Comparison of ENCODE assay signal across 22 mouse cellular contexts in the genomic region with DNA sequence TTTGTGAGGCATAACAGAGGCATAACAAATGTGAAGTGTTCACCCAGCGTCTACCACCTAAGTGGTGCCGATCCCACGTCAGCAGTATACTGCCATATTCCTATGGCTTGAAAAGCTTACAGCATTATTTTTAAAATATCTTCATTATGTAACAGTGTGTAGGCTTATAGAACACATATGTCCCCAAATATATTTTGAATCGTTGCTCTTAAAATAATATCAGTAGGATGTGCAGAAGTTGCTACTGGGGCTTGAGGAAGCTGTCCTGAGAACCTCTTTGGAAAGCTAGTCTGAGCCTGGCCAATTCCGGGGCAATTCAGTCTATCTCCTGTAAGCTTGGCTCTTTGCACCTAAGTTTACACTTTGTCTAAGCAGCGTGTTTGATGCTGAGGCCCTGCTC. TPM values are rescaled to one million over a fixed set of nuclear protein-coding genes. Genes with fewer than 3 reads are reported as not detected.
DNase-seq lines count a peak whose midpoint lies in the region; ATAC-seq lines count a peak whose summit lies in the region.
"Had no signal": no experiment of that assay in that cellular context is flagged by ENCODE, and none has a peak within 500 bp of the region (broad histone marks: within the 10 kb centered on the region; RNA-seq: fewer than 3 reads in every experiment).

No protein-coding gene starts in this region.

- no peak for DNase-seq in frontal cortex, postnatal 25 days (ENCODE audit: low spot score in 2 of 2)
- peak; percentile 46 for DNase-seq in left cerebral cortex, adult 11 months (ENCODE audit: low spot score)
- no peak for DNase-seq in left cerebral cortex, postnatal 4 days
- no peak for DNase-seq in gastrocnemius, adult 8-10 months (ENCODE audit: low spot score in 2 of 2)
- DNase-seq: adrenal gland, adult 8-10 months; adrenal gland, postnatal 25 days; cerebellum, adult 18-20 months; cerebellum, adult 9-10 months; cerebellum, postnatal 14 days; forebrain, postnatal 0 days; gastrocnemius, postnatal 10 days; gastrocnemius, postnatal 36 days; heart, adult 2 months; heart, postnatal 14 days; heart, postnatal 4 days had no signal

- intact Hi-C loops in left cerebral cortex, postnatal 4 days (cut with DNase I) = no loop called here

- ATAC-seq in frontal cortex, adult (ENCODE audit: low TSS enrichment) = peak; percentile 60
- ATAC-seq in megakaryocyte-erythroid progenitor cell, adult 5-6 weeks (replicated peaks; ENCODE audit: low FRiP score, low TSS enrichment, poor library complexity, severe bottlenecking) = 0 out of 2 replicates have a peak, but pooled peaks have one; percentile 37
- ATAC-seq: activated CD4-positive, CD25-positive, alpha-beta regulatory T cell, adult 4 months; forebrain, embryonic 14.5 days; forebrain, postnatal 0 days; hindbrain, postnatal 0 days; inflammation-experienced regulatory T-cells, adult 6 months had no signal

RNA-seq across cellular contexts. Expression of gene Myo5c, which starts 16.1 kb away (rescaled TPM):
- total RNA-seq in left cerebral cortex, postnatal 4 days (2021) = under 1 TPM; 0.14 to 0.32 TPM
- not detected in 2 replicates for total RNA-seq in megakaryocyte-erythroid progenitor cell, adult 5-6 weeks (2014; fragmentation: Nextera tagmentation)
- 0.38 TPM in 1 of 2 replicates, not detected in the other for total RNA-seq in megakaryocyte-erythroid progenitor cell, adult 5-6 weeks (2017)
- 10 to 100 TPM in 1 of 4 experiments, 1 to 10 TPM in 3; 7.2 to 12.8 (median 8.8) TPM for total RNA-seq in gastrocnemius, adult 8-10 months (2022)
- total RNA-seq: granulocyte monocyte progenitor cell, adult 5-6 weeks had no signal

RNA-seq across cellular contexts. Expression of gene Gnb5, which starts 58.2 kb away (rescaled TPM):
- 10 to 100 TPM; 74.6 to 78.1 TPM for total RNA-seq in left cerebral cortex, postnatal 4 days (2021)
- not detected in 2 replicates for total RNA-seq in megakaryocyte-erythroid progenitor cell, adult 5-6 weeks (2014; fragmentation: Nextera tagmentation)
- 1.1 and 1.3 TPM in 2 replicates for total RNA-seq in megakaryocyte-erythroid progenitor cell, adult 5-6 weeks (2017)
- total RNA-seq in gastrocnemius, adult 8-10 months (2022) = 10 to 100 TPM in 3 of 4 experiments, 1 to 10 TPM in 1; 8.9 to 13.8 (median 12.0) TPM

Comparison
In these comparisons a context has a peak if more than half of its experiments do, and no peak if none do; other contexts are left out.
1. RNA of gene Myo5c, which starts 16.1 kb away (total RNA-seq): 7.2 to 12.8 TPM in gastrocnemius, adult 8-10 months; 0.14 to 0.32 TPM in left cerebral cortex, postnatal 4 days and 0.38 TPM in megakaryocyte-erythroid progenitor cell, adult 5-6 weeks; every median in the first group is over 4 times any median in the second.
2. RNA of gene Gnb5, which starts 58.2 kb away (total RNA-seq): 74.6 to 78.1 TPM in left cerebral cortex, postnatal 4 days; 8.9 to 13.8 TPM in gastrocnemius, adult 8-10 months and 1.1 to 1.3 TPM in megakaryocyte-erythroid progenitor cell, adult 5-6 weeks; every median in the first group is over 4 times any median in the second.